Mouse (Mus musculus) lung, embryonic 14.5 days (tissue): ENCODE results near the gene Phlpp1. TPM values are rescaled to one million over a fixed set of nuclear protein-coding genes. Genes with fewer than 3 reads are reported as not detected.
A peak's percentile ranks its signal among the peaks of the same experiment; 100 is the strongest.

Experiments used
- ATAC-seq: fragments of 200-750 bp; cut with Nextera tagmentation; 2 replicates; pipeline ENCODE4 v1.8.0; 2017; ENCODE audit warnings: mild to moderate bottlenecking, moderate TSS enrichment, moderate library complexity; ENCODE audit not compliant: insufficient read depth
- DNase-seq: peaks from one replicate; pipeline ENCODE4 v3.0.0-alpha.2; 2015
- H3K27ac ChIP-seq: fragments of 300-500 bp; sonication (generic); 2 replicates; pipeline ENCODE4 v1.5.1; 2014; ENCODE audit warnings: low read depth, mild to moderate bottlenecking, moderate library complexity
- H3K27me3 ChIP-seq: fragments of 300-500 bp; sonication (generic); 2 replicates; pipeline ENCODE4 v1.6.1; 2014; ENCODE audit warnings: low read length, control low read depth; ENCODE audit not compliant: insufficient read depth
- H3K36me3 ChIP-seq: fragments of 300-500 bp; sonication (generic); 2 replicates; pipeline ENCODE4 v1.6.1; 2014; ENCODE audit warnings: control low read depth; ENCODE audit not compliant: insufficient read depth
- H3K4me1 ChIP-seq: fragments of 300-500 bp; sonication (generic); 2 replicates; pipeline ENCODE4 v1.6.1; 2014; ENCODE audit warnings: antibody characterized with exemption, control low read depth; ENCODE audit not compliant: insufficient read depth
- H3K4me2 ChIP-seq: fragments of 300-500 bp; sonication (generic); 2 replicates; pipeline ENCODE4 v1.6.1; 2014; ENCODE audit warnings: mild to moderate bottlenecking
- H3K4me3 ChIP-seq: fragments of 300-500 bp; sonication (generic); 2 replicates; pipeline ENCODE4 v1.5.1; 2014; ENCODE audit warnings: low read depth, low read length
- H3K9ac ChIP-seq: fragments of 300-500 bp; sonication (generic); 2 replicates; pipeline ENCODE4 v1.6.1; 2014
- H3K9me3 ChIP-seq: fragments of 300-500 bp; sonication (generic); 2 replicates; pipeline ENCODE4 v1.6.1; 2016; ENCODE audit warnings: low read depth, low read length, control low read depth
- CTCF ChIP-seq: IDR thresholded peaks from 2 replicates; pipeline ENCODE4 v1.5.1; 2016; ENCODE audit warnings: antibody characterized with exemption, low read depth
- WGBS: fragments of 180-500 bp; shearing (Covaris S2); extraction: QIAGEN DNeasy Blood & Tissue Kit; methylation state at CpG from one replicate; pipeline ENCODE4 v1.1.7; 2014; 5-methylcytosine and 5-hydroxymethylcytosine counted together
- polyA plus RNA-seq: library from polyadenylated mRNA; unstranded; fragments of >200 nt; fragmentation: Nextera tagmentation; extraction: Ambion mirVana; gene quantifications from 2 replicates; pipeline ENCODE4 v1.2.1, GENCODE M21; 2014

Phlpp1 gene
- polyA plus RNA-seq, 1 experiment from 2014 or later = 4.2 TPM

DNA sequence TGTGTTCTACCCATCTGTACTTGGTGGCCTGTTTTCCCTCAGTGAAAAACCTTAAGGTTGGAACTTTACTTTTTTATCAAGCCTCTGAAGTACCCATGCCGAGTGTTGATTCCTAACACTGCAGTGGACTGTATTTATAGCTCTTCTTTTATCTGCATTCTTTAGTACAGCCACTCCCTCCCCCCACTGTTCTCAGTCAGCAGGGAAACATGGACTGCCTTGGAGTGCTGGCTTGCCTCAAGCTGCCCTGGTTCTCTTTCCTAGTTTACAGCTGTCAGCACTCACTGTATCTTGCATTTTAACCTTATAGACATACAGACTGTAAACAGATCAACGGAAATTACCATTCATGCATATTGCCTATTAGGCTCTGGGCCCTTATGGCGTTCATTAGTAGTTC, 32.8 kb downstream of the Phlpp1 start:
- H3K9me3 ChIP-seq = no peaks in the 10 kb centered on the region
- peak overlapping the region; percentile 31 for H3K4me2 ChIP-seq
- no peak for TF ChIP-seq CTCF
- H3K4me1 ChIP-seq = peaks cover 11% of the 10 kb centered on the region
- ATAC-seq (peak; percentile 88), DNase-seq (peak; percentile 78)
- no peaks in the 10 kb centered on the region for H3K36me3 ChIP-seq
- no peak overlapping the region for H3K9ac ChIP-seq
- no peak overlapping the region for H3K4me3 ChIP-seq
- 28% methylated on average over 3 of the region's 3 CpGs for WGBS
- H3K27me3 ChIP-seq = no peaks in the 10 kb centered on the region
- H3K27ac ChIP-seq = peak overlapping the region; percentile 10; the same call in 1 of the 2 replicates

DNA sequence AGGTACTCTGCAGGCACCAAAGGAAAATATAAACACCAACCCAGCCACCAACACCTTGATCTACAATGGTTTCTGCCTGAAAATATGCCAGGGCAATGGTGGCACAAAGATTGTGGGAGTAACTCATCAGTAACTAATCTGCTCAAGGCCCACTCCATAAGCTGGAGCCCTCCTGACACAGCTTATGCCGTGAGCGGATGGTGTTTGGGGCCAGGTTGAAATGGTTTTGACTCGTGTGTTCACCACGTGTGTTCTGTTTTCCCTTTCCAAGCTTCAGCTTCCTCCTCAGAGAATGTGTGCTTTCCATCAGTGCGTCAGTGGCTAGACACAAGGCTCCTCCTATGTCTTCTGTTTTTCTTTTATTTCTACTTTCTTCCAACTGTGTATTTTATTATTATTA, 37.0 kb downstream of the Phlpp1 start:
- no peak for TF ChIP-seq CTCF
- no peak for DNase-seq

DNA sequence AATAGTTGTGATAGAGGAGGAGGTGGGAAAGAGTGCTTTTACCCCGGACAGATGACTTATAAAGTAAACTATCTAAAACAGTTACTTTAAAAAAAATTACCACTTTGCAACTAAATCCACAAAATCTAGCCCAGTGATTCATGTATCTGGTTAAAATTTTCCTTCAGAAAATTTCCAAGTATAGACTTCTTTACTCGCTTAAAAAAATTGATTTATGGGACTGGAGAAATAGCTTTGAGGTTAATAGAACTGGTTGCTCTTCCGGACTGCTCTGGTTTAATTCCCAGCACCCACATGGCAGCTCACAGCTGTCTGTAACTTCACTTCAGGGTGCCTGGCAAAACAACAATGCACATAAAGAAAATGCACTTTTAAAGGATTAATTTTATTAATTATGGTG, 38.9 kb downstream of the Phlpp1 start:
- WGBS = 53% methylated on average over 3 of the region's 3 CpGs
- Histone ChIP-seq H3K27ac (no peak overlapping the region), H3K9me3 (no peaks in the 10 kb centered on the region), H3K4me1 (peaks cover 3% of the 10 kb centered on the region; the same call in 1 of the 2 replicates), H3K9ac (no peak overlapping the region), H3K27me3 (no peaks in the 10 kb centered on the region), H3K4me2 (no peak overlapping the region), H3K36me3 (no peaks in the 10 kb centered on the region), H3K4me3 (no peak overlapping the region)
- no peak for ATAC-seq
- no peak for DNase-seq
- no peak for TF ChIP-seq CTCF

More for the DNA sequence above, 37.0 kb downstream of the Phlpp1 start:
- WGBS = 68% methylated on average over 5 of the region's 5 CpGs
- Histone ChIP-seq H3K4me2 (no peak overlapping the region), H3K27me3 (no peaks in the 10 kb centered on the region), H3K9me3 (no peaks in the 10 kb centered on the region), H3K36me3 (no peaks in the 10 kb centered on the region), H3K4me1 (peaks cover 8% of the 10 kb centered on the region), H3K27ac (no peak overlapping the region), H3K9ac (no peak overlapping the region), H3K4me3 (no peak overlapping the region)
- no peak for ATAC-seq

DNA sequence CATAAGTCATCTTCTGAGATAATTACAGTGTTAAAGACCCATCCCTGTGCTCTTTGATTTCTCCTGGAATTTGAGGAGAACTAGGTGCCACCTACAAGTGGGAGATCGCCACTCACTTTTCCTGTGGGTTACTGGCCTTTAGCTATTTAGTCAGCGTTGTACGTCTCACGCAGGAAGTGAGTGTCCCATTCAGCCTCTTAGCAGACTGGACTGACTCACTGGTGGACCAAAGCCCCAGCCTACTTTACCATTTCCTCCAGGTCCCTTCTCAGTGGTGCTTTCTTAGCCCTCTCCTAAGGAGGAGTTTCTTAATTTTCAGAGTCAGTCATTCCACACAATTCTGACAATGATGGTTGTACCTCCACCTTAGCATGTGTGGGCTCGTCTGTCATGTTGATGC, 39.6 kb downstream of the Phlpp1 start:
- no peak for TF ChIP-seq CTCF
- Histone ChIP-seq H3K4me1 (peaks cover 3% of the 10 kb centered on the region; the same call in 1 of the 2 replicates), H3K9me3 (no peaks in the 10 kb centered on the region), H3K27me3 (no peaks in the 10 kb centered on the region), H3K36me3 (no peaks in the 10 kb centered on the region), H3K4me3 (no peak overlapping the region), H3K9ac (no peak overlapping the region), H3K4me2 (no peak overlapping the region), H3K27ac (no peak overlapping the region)
- DNase-seq = no peak
- no peak for ATAC-seq
- 84% methylated on average over 5 of the region's 5 CpGs for WGBS

DNA sequence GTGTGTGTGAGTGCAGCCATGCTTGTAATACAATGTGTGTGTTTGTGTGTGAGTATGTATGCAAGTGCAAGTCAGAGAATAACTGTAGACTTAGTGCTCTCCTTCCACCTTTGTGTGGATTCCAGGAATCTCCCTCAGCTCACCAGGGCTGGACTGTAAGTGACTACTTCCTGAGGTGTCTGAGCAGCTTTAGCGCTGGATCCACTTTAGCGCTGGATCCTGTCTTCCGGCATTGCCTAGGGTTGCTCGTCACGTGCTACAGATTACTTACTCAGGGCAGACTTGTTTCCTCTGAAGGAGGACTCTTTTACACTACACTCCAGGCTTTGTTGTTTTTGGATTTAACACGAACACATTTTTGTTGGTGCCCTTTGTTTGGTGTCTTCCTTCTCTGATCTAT, 48.9 kb downstream of the Phlpp1 start:
- ATAC-seq (no peak), DNase-seq (peak; percentile 23)
- H3K9ac ChIP-seq = no peak overlapping the region
- no peak overlapping the region for H3K4me3 ChIP-seq
- no peaks in the 10 kb centered on the region for H3K27me3 ChIP-seq
- TF ChIP-seq CTCF = no peak
- no peaks in the 10 kb centered on the region for H3K4me1 ChIP-seq
- H3K27ac ChIP-seq = no peak overlapping the region
- 60% methylated on average over 6 of the region's 6 CpGs for WGBS
- H3K36me3 ChIP-seq = no peaks in the 10 kb centered on the region
- H3K4me2 ChIP-seq = no peak overlapping the region
- 0 out of 2 replicates have a peak, but pooled peaks cover 5% of the 10 kb centered on the region for H3K9me3 ChIP-seq

DNA sequence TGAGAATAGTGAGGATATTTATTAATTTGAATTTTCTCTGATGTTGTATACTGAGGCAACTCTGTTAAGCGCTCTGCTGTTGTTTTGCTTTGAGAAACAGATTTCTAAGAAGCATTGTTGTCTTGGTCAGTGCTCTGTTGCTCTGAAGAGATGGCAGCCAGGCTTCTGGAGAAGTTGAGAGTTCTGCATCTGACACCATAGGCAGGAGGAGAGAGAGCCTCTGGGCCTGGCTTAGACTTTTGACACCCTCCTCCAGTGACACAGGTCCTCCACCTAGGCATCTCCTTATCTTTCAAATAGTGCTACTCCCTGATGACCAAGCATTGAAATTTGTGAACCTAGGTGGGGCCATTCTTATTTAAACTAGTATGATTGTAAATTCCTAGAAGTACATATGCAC, 49.8 kb downstream of the Phlpp1 start:
- Histone ChIP-seq H3K27me3 (no peaks in the 10 kb centered on the region), H3K36me3 (no peaks in the 10 kb centered on the region), H3K9ac (no peak overlapping the region), H3K27ac (no peak overlapping the region), H3K4me2 (no peak overlapping the region), H3K4me1 (no peaks in the 10 kb centered on the region), H3K9me3 (0 out of 2 replicates have a peak, but pooled peaks cover 5% of the 10 kb centered on the region), H3K4me3 (no peak overlapping the region)
- DNase-seq = no peak
- ATAC-seq = no peak
- no peak for TF ChIP-seq CTCF
- 81% methylated on average over 1 of the region's 1 CpGs for WGBS

DNA sequence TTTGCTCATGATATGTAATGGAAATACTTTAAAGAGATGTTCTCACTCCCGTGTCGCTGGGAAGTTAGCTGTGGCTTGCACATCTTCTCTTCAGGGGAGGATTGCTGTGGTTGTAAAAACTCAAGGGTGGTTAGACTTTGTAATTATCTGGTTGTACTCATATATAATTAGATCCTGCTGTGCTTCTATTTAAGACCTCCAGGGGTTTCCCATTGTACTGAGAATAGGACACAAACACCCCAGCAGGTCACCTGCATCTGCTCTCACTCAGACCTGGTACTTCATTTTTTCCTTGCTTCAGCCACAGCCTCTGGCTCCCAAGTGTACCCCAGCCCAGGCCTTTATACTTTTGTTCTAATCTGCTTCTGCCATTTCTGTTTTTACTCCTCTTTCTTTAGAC, 50.4 kb downstream of the Phlpp1 start:
- Histone ChIP-seq H3K27me3 (no peaks in the 10 kb centered on the region), H3K36me3 (no peaks in the 10 kb centered on the region), H3K9ac (no peak overlapping the region), H3K9me3 (0 out of 2 replicates have a peak, but pooled peaks cover 5% of the 10 kb centered on the region), H3K4me3 (no peak overlapping the region), H3K27ac (no peak overlapping the region), H3K4me1 (no peaks in the 10 kb centered on the region), H3K4me2 (no peak overlapping the region)
- DNase-seq (no peak), ATAC-seq (no peak)
- TF ChIP-seq CTCF = no peak
- 51% methylated on average over 2 of the region's 2 CpGs for WGBS

DNA sequence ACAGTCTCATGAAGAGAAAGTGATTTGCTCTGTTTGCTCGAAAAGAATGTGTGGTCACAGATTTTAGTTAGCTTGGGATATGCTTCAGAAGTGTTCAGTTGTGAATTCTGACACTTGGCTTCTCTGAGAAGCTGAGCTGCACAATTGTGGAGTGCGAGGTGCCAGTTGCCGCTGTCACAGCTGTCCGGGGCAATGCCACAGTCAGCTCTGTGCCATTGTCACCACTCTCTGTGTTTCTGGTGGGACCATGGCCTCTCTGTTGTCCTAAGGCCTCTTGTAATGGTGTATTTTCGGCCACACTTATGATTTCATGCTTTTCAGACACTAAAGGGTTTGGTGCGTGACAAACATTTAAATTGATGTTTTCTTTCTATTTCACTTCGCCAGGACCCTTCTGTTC, 55.1 kb downstream of the Phlpp1 start:
- 72% methylated on average over 7 of the region's 7 CpGs for WGBS
- Histone ChIP-seq H3K4me1 (no peaks in the 10 kb centered on the region), H3K4me2 (no peak overlapping the region), H3K27me3 (no peaks in the 10 kb centered on the region), H3K9ac (no peak overlapping the region), H3K27ac (no peak overlapping the region), H3K4me3 (no peak overlapping the region), H3K36me3 (no peaks in the 10 kb centered on the region), H3K9me3 (0 out of 2 replicates have a peak, but pooled peaks cover 5% of the 10 kb centered on the region)
- TF ChIP-seq CTCF = no peak
- no peak for DNase-seq
- ATAC-seq = no peak
